32 mouse cellular contexts compared by ENCODE assay signal in genomic region chr13:16314669-16315068, GRCm38 (mm10).
DNase-seq lines count a peak whose midpoint lies in the region; ATAC-seq and TF ChIP-seq lines count a peak whose summit lies in the region.
"Had no signal": no experiment of that assay in that cellular context is flagged by ENCODE, and none has a peak within 500 bp of the region (broad histone marks: within the 10 kb centered on the region; RNA-seq: fewer than 3 reads in every experiment).

No protein-coding gene starts in this region.

- no peaks in the 10 kb centered on the region for H3K27me3 ChIP-seq in liver, postnatal 0 days (ENCODE audit: insufficient read depth, low read length)
- H3K27me3 ChIP-seq: embryonic facial prominence, embryonic 15.5 days; forebrain, embryonic 12.5 days; hindbrain, embryonic 13.5 days; limb, embryonic 15.5 days; megakaryocyte, embryonic 14.5 days; midbrain, embryonic 13.5 days; neural tube, embryonic 13.5 days; Patski; stomach, embryonic 15.5 days had no signal

- WGBS in liver, postnatal 0 days (ENCODE audit: insufficient replicate concordance), result 29% methylated on average over 2 of the region's 2 CpGs

- no peak for ATAC-seq in liver, postnatal 0 days
- peak; percentile 96 for ATAC-seq in megakaryocyte, adult 5-6 weeks (ENCODE audit: poor library complexity, severe bottlenecking)
- ATAC-seq in cerebellum, adult (ENCODE audit: insufficient number of reproducible peaks, low FRiP score, low TSS enrichment), result no peak
- ATAC-seq: intestine, embryonic 16.5 days; midbrain, embryonic 13.5 days; Patski had no signal

- H3K9ac ChIP-seq in liver, postnatal 0 days (replicated peaks), result no peak overlapping the region
- H3K9ac ChIP-seq: embryonic facial prominence, embryonic 15.5 days; forebrain, embryonic 12.5 days; hindbrain, embryonic 13.5 days; limb, embryonic 15.5 days; liver, embryonic 14.5 days; lung, embryonic 14.5 days; midbrain, embryonic 13.5 days; neural tube, embryonic 13.5 days; stomach, embryonic 15.5 days had no signal

- peak; percentile 21 for DNase-seq in liver, postnatal 0 days
- no peak for DNase-seq in liver
- peak; percentile 68 for DNase-seq in NIH3T3 (ENCODE audit: low read depth)
- DNase-seq in adrenal gland, postnatal 4 days (ENCODE audit: low spot score in 2 of 2), result no peak
- no peak for DNase-seq in right cerebral cortex, postnatal 25 days
- DNase-seq: adrenal gland, postnatal 25 days; B cell, adult 2 months; cerebellum, adult 9-10 months; gastrocnemius, postnatal 25 days; heart, adult 18-20 months; heart, postnatal 36 days; kidney, adult 8-10 months; layer of hippocampus, adult 9-11 months; lung, embryonic 14.5 days; thymus, postnatal 36 days had no signal

- no peaks in the 10 kb centered on the region for H3K36me3 ChIP-seq in liver, postnatal 0 days (replicated peaks; ENCODE audit: insufficient read depth, low read length)
- H3K36me3 ChIP-seq: embryonic facial prominence, embryonic 15.5 days; forebrain, embryonic 12.5 days; G1E; hindbrain, embryonic 13.5 days; limb, embryonic 10.5 days; limb, embryonic 15.5 days; midbrain, embryonic 13.5 days; neural tube, embryonic 13.5 days; stomach, embryonic 15.5 days had no signal

- TF ChIP-seq CTCF in liver, postnatal 0 days (IDR thresholded peaks at IDR 0.05; ENCODE audit: low read depth), result no peak

- no peak overlapping the region for H3K4me2 ChIP-seq in liver, postnatal 0 days (ENCODE audit: low read depth, low read length)
- H3K4me2 ChIP-seq: embryonic facial prominence, embryonic 15.5 days; forebrain, embryonic 12.5 days; heart, embryonic 11.5 days; hindbrain, embryonic 13.5 days; limb, embryonic 15.5 days; lung, embryonic 14.5 days; midbrain, embryonic 13.5 days; neural tube, embryonic 13.5 days; stomach, embryonic 15.5 days had no signal

- H3K4me1 ChIP-seq in liver, postnatal 0 days (ENCODE audit: insufficient read depth), result no peaks in the 10 kb centered on the region
- H3K4me1 ChIP-seq: embryonic facial prominence, embryonic 15.5 days; forebrain, embryonic 12.5 days; hindbrain, embryonic 13.5 days; limb, embryonic 10.5 days; limb, embryonic 15.5 days; midbrain, embryonic 13.5 days; neural tube, embryonic 13.5 days; stomach, embryonic 15.5 days had no signal

- H3K9me3 ChIP-seq in liver, postnatal 0 days (ENCODE audit: low read length), result no peaks in the 10 kb centered on the region
- H3K9me3 ChIP-seq: embryonic facial prominence, embryonic 15.5 days; forebrain, embryonic 12.5 days; G1E; hindbrain, embryonic 13.5 days; limb, embryonic 10.5 days; limb, embryonic 15.5 days; megakaryocyte, embryonic 14.5 days; midbrain, embryonic 13.5 days; neural tube, embryonic 13.5 days; stomach, embryonic 15.5 days had no signal

- TF ChIP-seq EP300 in liver, postnatal 0 days (IDR thresholded peaks at IDR 0.05; ENCODE audit: low read depth), result no peak

- H3K27ac ChIP-seq in liver, postnatal 0 days (ENCODE audit: low read depth), result no peak overlapping the region
- H3K27ac ChIP-seq: embryonic facial prominence, embryonic 15.5 days; forebrain, embryonic 12.5 days; hindbrain, embryonic 13.5 days; kidney, postnatal 0 days; limb, embryonic 10.5 days; limb, embryonic 15.5 days; liver, embryonic 14.5 days; midbrain, embryonic 13.5 days; neural tube, embryonic 13.5 days; stomach, embryonic 15.5 days had no signal

- no peak overlapping the region for H3K4me3 ChIP-seq in liver, postnatal 0 days (ENCODE audit: low read depth, low read length)
- H3K4me3 ChIP-seq: embryonic facial prominence, embryonic 15.5 days; forebrain, embryonic 12.5 days; hindbrain, embryonic 13.5 days; limb, embryonic 10.5 days; limb, embryonic 15.5 days; megakaryocyte, embryonic 14.5 days; midbrain, embryonic 13.5 days; neural tube, embryonic 13.5 days; stomach, embryonic 15.5 days had no signal

Comparison
In these comparisons a context has a peak if more than half of its experiments do, and no peak if none do; other contexts are left out.
1. DNase-seq: peak in liver, postnatal 0 days (single experiment) and NIH3T3 (single experiment); none in liver (single experiment), adrenal gland, postnatal 4 days (0 of 2) and right cerebral cortex, postnatal 25 days (single experiment).